Mouse (Mus musculus): ENCODE results near the gene Ctxn1. TPM values are rescaled to one million over a fixed set of nuclear protein-coding genes. Genes with fewer than 3 reads are reported as not detected.

Ctxn1 gene
- polyA plus RNA-seq, 1 experiment = 7.8 TPM

GRCm38 (mm10) chr8:4226739-4227347 is 32.2 kb downstream of the Ctxn1 start, which contains the start of gene Lrrc8e:
Gene Lrrc8e, plus strand, starts transcription at chr8:4226827.
- peak; percentile 16 for DNase-seq
- no peaks in the 10 kb centered on the region for H3K36me3 ChIP-seq (ENCODE audit: control insufficient read depth, insufficient read depth, low read length)
- 0 out of 2 replicates have a peak, but pooled peaks cover 2% of the 10 kb centered on the region for H3K4me1 ChIP-seq (ENCODE audit: control insufficient read depth, insufficient read depth, low read length)
- 10% methylated on average over 32 of the region's 33 CpGs for WGBS
- peak within 1 kb of the TSS; percentile 46 for H3K4me3 ChIP-seq (ENCODE audit: insufficient read depth, low read depth, low read length)
- no peak within 1 kb of the TSS for H3K27ac ChIP-seq (ENCODE audit: insufficient read depth, low read depth, low read length)
- H3K27me3 ChIP-seq (replicated peaks; ENCODE audit: control insufficient read depth, insufficient read depth, low read length) = no peaks in the 10 kb centered on the region; the same call in 1 of the 2 replicates
- no peak for TF ChIP-seq POLR2A (IDR thresholded peaks at IDR 0.05; ENCODE audit: low read depth, low read length)
- TF ChIP-seq CTCF (conservative IDR thresholded peaks at IDR 0.05; ENCODE audit: insufficient read depth, insufficient read length, low read depth, low read length) = no peak

GRCm38 (mm10) chr8:4226323-4226722 is 32.8 kb downstream of the Ctxn1 start:
- WGBS = 37% methylated on average over 4 of the region's 4 CpGs

DNA sequence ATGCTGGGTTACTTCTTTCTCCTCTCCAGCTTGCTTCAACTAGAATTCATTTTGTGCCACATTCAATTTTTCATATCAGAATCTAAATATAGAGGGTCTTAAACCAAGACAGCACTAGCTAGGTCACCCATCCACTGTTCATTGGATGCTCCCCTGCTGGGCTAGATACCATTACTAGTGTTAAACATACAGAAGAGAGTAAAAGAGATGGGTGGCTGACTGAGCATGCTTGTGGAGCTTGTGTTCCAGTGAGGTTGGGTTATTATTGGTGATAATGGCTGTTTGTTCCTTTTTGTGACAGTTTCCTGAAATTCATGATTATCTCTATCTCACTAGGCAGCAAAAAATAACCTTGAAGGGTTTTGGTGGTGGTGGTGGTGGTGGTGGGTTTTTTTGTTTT is 37.0 kb downstream of the Ctxn1 start:
- no peaks in the 10 kb centered on the region for H3K36me3 ChIP-seq (ENCODE audit: control insufficient read depth, insufficient read depth, low read length)
- 0 out of 2 replicates have a peak, but pooled peaks cover 2% of the 10 kb centered on the region for H3K4me1 ChIP-seq (ENCODE audit: control insufficient read depth, insufficient read depth, low read length)
- no peaks in the 10 kb centered on the region; the same call in none of the 2 replicates for H3K27me3 ChIP-seq (replicated peaks; ENCODE audit: control insufficient read depth, insufficient read depth, low read length)
- no peak overlapping the region for H3K4me3 ChIP-seq (ENCODE audit: insufficient read depth, low read depth, low read length)
- H3K27ac ChIP-seq (ENCODE audit: insufficient read depth, low read depth, low read length) = no peak overlapping the region
- TF ChIP-seq CTCF (conservative IDR thresholded peaks at IDR 0.05; ENCODE audit: insufficient read depth, insufficient read length, low read depth, low read length) (no peak), POLR2A (IDR thresholded peaks at IDR 0.05; ENCODE audit: low read depth, low read length) (no peak)
- no peak for DNase-seq

More at GRCm38 (mm10) chr8:4226323-4226722, 32.8 kb downstream of the Ctxn1 start:
- no peaks in the 10 kb centered on the region; the same call in 1 of the 2 replicates for H3K27me3 ChIP-seq (replicated peaks; ENCODE audit: control insufficient read depth, insufficient read depth, low read length)
- no peak for DNase-seq
- H3K4me3 ChIP-seq (ENCODE audit: insufficient read depth, low read depth, low read length) = no peak overlapping the region
- 0 out of 2 replicates have a peak, but pooled peaks cover 2% of the 10 kb centered on the region for H3K4me1 ChIP-seq (ENCODE audit: control insufficient read depth, insufficient read depth, low read length)
- TF ChIP-seq CTCF (conservative IDR thresholded peaks at IDR 0.05; ENCODE audit: insufficient read depth, insufficient read length, low read depth, low read length) (no peak), POLR2A (IDR thresholded peaks at IDR 0.05; ENCODE audit: low read depth, low read length) (no peak)
- H3K36me3 ChIP-seq (ENCODE audit: control insufficient read depth, insufficient read depth, low read length) = no peaks in the 10 kb centered on the region
- no peak overlapping the region for H3K27ac ChIP-seq (ENCODE audit: insufficient read depth, low read depth, low read length)

DNA sequence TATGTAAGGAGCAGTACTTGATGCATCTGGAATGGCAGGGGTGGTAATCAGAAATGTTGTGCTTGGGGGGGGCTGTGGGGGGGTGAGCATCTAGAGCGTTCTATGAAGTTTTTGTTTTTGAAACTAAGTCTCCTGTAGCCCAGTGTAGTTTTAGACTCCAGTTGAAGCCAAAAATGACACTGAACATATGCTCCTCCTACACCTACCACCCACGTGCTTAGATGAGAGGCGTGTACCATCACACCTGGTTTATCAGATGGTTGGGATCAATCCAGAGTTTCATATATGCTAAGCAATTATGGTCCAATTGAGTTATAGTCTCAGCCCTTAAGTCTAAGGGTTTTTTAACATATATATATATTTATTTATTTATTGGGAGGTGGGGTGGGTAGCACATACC is 39.5 kb downstream of the Ctxn1 start:
- no peak overlapping the region for H3K27ac ChIP-seq (ENCODE audit: insufficient read depth, low read depth, low read length)
- no peaks in the 10 kb centered on the region for H3K36me3 ChIP-seq (ENCODE audit: control insufficient read depth, insufficient read depth, low read length)
- no peak for DNase-seq
- peaks cover 4% of the 10 kb centered on the region for H3K27me3 ChIP-seq (replicated peaks; ENCODE audit: control insufficient read depth, insufficient read depth, low read length)
- peaks cover under 1% of the 10 kb centered on the region; the same call in 1 of the 2 replicates for H3K4me1 ChIP-seq (ENCODE audit: control insufficient read depth, insufficient read depth, low read length)
- H3K4me3 ChIP-seq (ENCODE audit: insufficient read depth, low read depth, low read length) = no peak overlapping the region
- TF ChIP-seq CTCF (conservative IDR thresholded peaks at IDR 0.05; ENCODE audit: insufficient read depth, insufficient read length, low read depth, low read length) = no peak
- TF ChIP-seq POLR2A (IDR thresholded peaks at IDR 0.05; ENCODE audit: low read depth, low read length) = no peak
- 84% methylated on average over 3 of the region's 3 CpGs for WGBS

DNA sequence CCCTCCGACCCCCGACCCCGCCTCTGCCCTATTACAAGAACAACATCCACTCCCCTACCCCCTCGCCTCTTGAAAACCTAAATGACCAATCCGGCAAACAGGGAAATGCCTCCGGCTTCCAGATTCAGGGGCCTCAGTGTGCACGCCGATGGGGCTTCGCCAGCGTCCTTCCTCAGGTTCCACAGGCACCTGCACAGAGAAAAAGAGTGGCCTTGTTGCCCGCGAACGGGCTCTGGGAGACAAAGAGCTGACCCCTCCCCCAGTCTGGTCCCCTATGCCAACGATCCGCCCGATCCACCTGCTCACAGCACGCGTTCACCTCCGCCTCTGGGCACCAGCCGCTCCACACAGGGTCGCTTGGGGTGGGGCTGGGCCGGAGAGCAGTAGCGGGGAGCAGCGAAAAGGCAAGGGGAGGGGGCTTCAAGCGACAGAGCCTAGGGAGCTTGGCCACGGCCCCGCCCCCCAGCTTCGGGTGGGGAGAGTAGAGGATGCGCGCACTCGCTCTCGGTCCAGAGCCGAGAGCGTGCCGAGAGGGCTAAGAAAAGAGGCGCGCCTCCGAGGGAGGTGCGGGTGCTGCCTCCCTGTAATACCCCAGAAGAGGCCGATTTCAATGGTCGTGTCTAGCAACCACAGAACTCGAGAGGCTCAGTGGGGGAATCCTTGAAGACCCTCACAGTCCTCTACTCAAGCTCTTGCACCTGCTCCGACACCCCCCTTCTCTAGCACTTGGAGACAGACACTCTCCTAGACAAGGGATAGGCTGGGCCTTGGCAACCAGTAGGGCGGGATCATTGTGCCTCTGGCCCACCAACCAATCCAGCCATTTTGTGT is 42.1 kb downstream of the Ctxn1 start, which contains the start of gene Prr36:
Gene Prr36 (minus strand): TSS at position 669 of the 831 bp plus-strand sequence.
- Histone ChIP-seq H3K4me1 (ENCODE audit: control insufficient read depth, insufficient read depth, low read length) (peaks cover 4% of the 10 kb centered on the region; the same call in 1 of the 2 replicates), H3K36me3 (ENCODE audit: control insufficient read depth, insufficient read depth, low read length) (no peaks in the 10 kb centered on the region), H3K27ac (ENCODE audit: insufficient read depth, low read depth, low read length) (no peak within 1 kb of the TSS), H3K4me3 (ENCODE audit: insufficient read depth, low read depth, low read length) (peak within 1 kb of the TSS; percentile 32; the same call in 1 of the 2 replicates), H3K27me3 (replicated peaks; ENCODE audit: control insufficient read depth, insufficient read depth, low read length) (peaks cover 4% of the 10 kb centered on the region)
- WGBS = 4% methylated on average over 44 of the region's 44 CpGs
- TF ChIP-seq CTCF (conservative IDR thresholded peaks at IDR 0.05; ENCODE audit: insufficient read depth, insufficient read length, low read depth, low read length) (no peak), POLR2A (IDR thresholded peaks at IDR 0.05; ENCODE audit: low read depth, low read length) (no peak)
- DNase-seq = no peak

GRCm38 (mm10) chr8:4216296-4216695 is 42.8 kb downstream of the Ctxn1 start:
- Histone ChIP-seq H3K4me1 (ENCODE audit: control insufficient read depth, insufficient read depth, low read length) (peaks cover 4% of the 10 kb centered on the region; the same call in 1 of the 2 replicates), H3K27ac (ENCODE audit: insufficient read depth, low read depth, low read length) (no peak overlapping the region), H3K36me3 (ENCODE audit: control insufficient read depth, insufficient read depth, low read length) (no peaks in the 10 kb centered on the region), H3K4me3 (ENCODE audit: insufficient read depth, low read depth, low read length) (no peak overlapping the region), H3K27me3 (replicated peaks; ENCODE audit: control insufficient read depth, insufficient read depth, low read length) (peaks cover 4% of the 10 kb centered on the region)
- DNase-seq = no peak
- WGBS = 20% methylated on average over 18 of the region's 18 CpGs
- TF ChIP-seq POLR2A (IDR thresholded peaks at IDR 0.05; ENCODE audit: low read depth, low read length) (no peak), CTCF (conservative IDR thresholded peaks at IDR 0.05; ENCODE audit: insufficient read depth, insufficient read length, low read depth, low read length) (no peak)

Data from kidney, adult 2 months (tissue).